Comparison of ENCODE assay signal across 31 mouse cellular contexts in the genomic region with DNA sequence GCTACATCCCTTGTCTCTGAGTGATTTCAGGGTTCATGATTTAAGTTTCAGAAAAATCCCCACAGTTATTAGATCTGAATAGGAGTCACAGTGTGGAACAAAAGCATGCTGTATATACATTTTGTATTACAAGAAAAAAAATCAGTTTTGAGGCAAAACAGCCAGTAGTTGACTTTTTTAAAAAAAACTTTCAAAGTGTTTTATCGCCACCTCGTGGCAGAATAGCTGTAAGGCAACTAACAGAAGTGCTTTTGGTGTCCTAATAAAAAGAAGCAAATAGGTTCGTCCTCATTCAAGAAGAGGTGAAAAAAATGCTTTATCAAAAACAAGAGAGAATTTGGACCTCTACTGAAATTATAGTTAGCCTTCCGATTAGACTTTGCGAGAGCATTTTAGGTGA. TPM values are rescaled to one million over a fixed set of nuclear protein-coding genes. Genes with fewer than 3 reads are reported as not detected.
DNase-seq lines count a peak whose midpoint lies in the region; ATAC-seq and TF ChIP-seq lines count a peak whose summit lies in the region.
"Not testable (repeated sequence)": the region's sequence is repeated elsewhere in the genome, so short reads cannot be mapped to it uniquely, and the experiment has no call there.
"Had no signal": no experiment of that assay in that cellular context is flagged by ENCODE, and none has a peak within 500 bp of the region (broad histone marks: within the 10 kb centered on the region; RNA-seq: fewer than 3 reads in every experiment).

No protein-coding gene starts in this region.

- not testable (repeated sequence) for H3K4me3 ChIP-seq in embryonic facial prominence, embryonic 11.5 days (ENCODE audit: low read depth, low read length); hindbrain, embryonic 14.5 days (replicated peaks; ENCODE audit: low read length); kidney, postnatal 0 days (replicated peaks; ENCODE audit: low read depth, low read length); left cerebral cortex, adult 2 months

- WGBS in embryonic facial prominence, embryonic 11.5 days, result 35% methylated on average over 5 of the region's 5 CpGs
- WGBS in hindbrain, embryonic 14.5 days, result 37% methylated on average over 5 of the region's 5 CpGs
- WGBS in kidney, postnatal 0 days, result 32% methylated on average over 5 of the region's 5 CpGs

- peak; percentile 35 for DNase-seq in 416B (ENCODE audit: low read depth)
- peak; percentile 28 for DNase-seq in ZHBTc4 (ENCODE audit: low read depth, low spot score)
- peak; percentile 18 for DNase-seq in embryonic facial prominence, embryonic 11.5 days (ENCODE audit: low spot score)
- DNase-seq in hindbrain, embryonic 14.5 days (ENCODE audit: low spot score), result peak; percentile 35
- peak; percentile 37 for DNase-seq in kidney, postnatal 0 days (ENCODE audit: low spot score)
- not testable (repeated sequence) for DNase-seq in left cerebral cortex, adult 2 months (ENCODE audit: extremely low spot score in 1 of 2, low spot score in 2 of 2)
- DNase-seq in lung, postnatal 36 days, result peak; percentile 2
- peak; percentile 19 for DNase-seq in right cerebral cortex, postnatal 14 days

- not testable (repeated sequence) for H3K4me1 ChIP-seq in embryonic facial prominence, embryonic 11.5 days (ENCODE audit: control insufficient read depth, insufficient read depth, low read length); hindbrain, embryonic 14.5 days (replicated peaks; ENCODE audit: control insufficient read depth, insufficient read depth, low read length); kidney, postnatal 0 days (replicated peaks; ENCODE audit: insufficient read depth, low read length)

- not testable (repeated sequence) for H3K27me3 ChIP-seq in embryonic facial prominence, embryonic 11.5 days (ENCODE audit: control insufficient read depth, insufficient read depth, low read length); hindbrain, embryonic 14.5 days (ENCODE audit: control insufficient read depth, insufficient read depth, low read length); kidney, postnatal 0 days (ENCODE audit: insufficient read depth, low read length)

- H3K36me3 ChIP-seq in embryonic facial prominence, embryonic 11.5 days (replicated peaks; ENCODE audit: control insufficient read depth, insufficient read depth, low read depth, low read length); hindbrain, embryonic 14.5 days (replicated peaks; ENCODE audit: control insufficient read depth, insufficient read depth); kidney, postnatal 0 days (ENCODE audit: insufficient read depth, low read length): not testable (repeated sequence)

- not testable (repeated sequence) for H3K9me3 ChIP-seq in embryonic facial prominence, embryonic 11.5 days (replicated peaks; ENCODE audit: control insufficient read depth, low read length); kidney, postnatal 0 days (replicated peaks; ENCODE audit: low read length)
- peaks cover 13% of the 10 kb centered on the region for H3K9me3 ChIP-seq in hindbrain, embryonic 14.5 days (ENCODE audit: control insufficient read depth, low read length)

- peak; percentile 45 for TF ChIP-seq CTCF in kidney, postnatal 0 days (IDR thresholded peaks at IDR 0.05; ENCODE audit: low read depth)
- TF ChIP-seq CTCF in left cerebral cortex, adult 2 months (IDR thresholded peaks at IDR 0.05), result peak; percentile 57

- H3K9ac ChIP-seq in embryonic facial prominence, embryonic 11.5 days (replicated peaks; ENCODE audit: low read length); hindbrain, embryonic 14.5 days; kidney, postnatal 0 days (ENCODE audit: low read depth, low read length): not testable (repeated sequence)

- intact Hi-C loops in left cerebral cortex, adult 2 months (cut with DNase I), result not testable (repeated sequence)

- H3K27ac ChIP-seq in embryonic facial prominence, embryonic 11.5 days (replicated peaks; ENCODE audit: low read depth, low read length); hindbrain, embryonic 14.5 days; kidney, postnatal 0 days; left cerebral cortex, adult 2 months: not testable (repeated sequence)

- ATAC-seq in embryonic facial prominence, embryonic 11.5 days (replicated peaks; ENCODE audit: insufficient number of reproducible peaks, low FRiP score, low TSS enrichment, low read depth); hindbrain, embryonic 14.5 days (ENCODE audit: low FRiP score); kidney, postnatal 0 days (replicated peaks; ENCODE audit: low FRiP score, low read depth): not testable (repeated sequence)

- not testable (repeated sequence) for H3K4me2 ChIP-seq in embryonic facial prominence, embryonic 11.5 days (ENCODE audit: low read depth, low read length); hindbrain, embryonic 14.5 days (replicated peaks); kidney, postnatal 0 days (ENCODE audit: low read length)

RNA-seq across cellular contexts. Expression of a gene that starts 11.2 kb away (rescaled TPM):
- polyA plus RNA-seq in embryonic facial prominence, embryonic 11.5 days (2014; fragmentation: Nextera tagmentation; extraction: Ambion mirVana), result not detected in 2 replicates
- polyA plus RNA-seq in hindbrain, embryonic 14.5 days (2014; fragmentation: Nextera tagmentation; extraction: Ambion mirVana), result not detected in 2 replicates
- polyA plus RNA-seq in kidney, postnatal 0 days (2015; fragmentation: Nextera tagmentation; extraction: Ambion mirVana), result not detected in 2 replicates
- not detected for total RNA-seq in left cerebral cortex, adult 2 months (2021)
- total RNA-seq: adrenal gland, adult 18-20 months; adrenal gland, postnatal 36 days; gastrocnemius, adult 8-10 months; hematopoietic stem cell, adult 5-6 weeks; left cerebral cortex, adult 18-20 months; left cerebral cortex, postnatal 4 days; megakaryocyte progenitor cell, adult 5-6 weeks had no signal
- polyA plus RNA-seq: cortical plate, adult 2 months; embryonic facial prominence, embryonic 13.5 days; erythroblast, embryonic 14.5 days; forebrain, embryonic 12.5 days; frontal cortex, adult 2 months; G1E; gonadal fat pad, adult 2 months; heart, embryonic 10.5 days; heart, embryonic 16.5 days; hindbrain, embryonic 16.5 days; limb, embryonic 15.5 days; liver, embryonic 14.5 days; lung, embryonic 16.5 days; midbrain, embryonic 12.5 days; neural tube, embryonic 11.5 days; spleen, adult 2 months had no signal

RNA-seq across cellular contexts. Expression of a gene that starts 26.8 kb away (rescaled TPM):
- polyA plus RNA-seq in embryonic facial prominence, embryonic 11.5 days (2014; fragmentation: Nextera tagmentation; extraction: Ambion mirVana), result not detected in 2 replicates
- not detected in 2 replicates for polyA plus RNA-seq in hindbrain, embryonic 14.5 days (2014; fragmentation: Nextera tagmentation; extraction: Ambion mirVana)
- not detected in 2 replicates for polyA plus RNA-seq in kidney, postnatal 0 days (2015; fragmentation: Nextera tagmentation; extraction: Ambion mirVana)
- total RNA-seq in left cerebral cortex, adult 2 months (2021), result not detected
- total RNA-seq: adrenal gland, adult 18-20 months; adrenal gland, postnatal 36 days; G1E; gastrocnemius, adult 8-10 months; hematopoietic stem cell, adult 5-6 weeks; left cerebral cortex, adult 18-20 months; left cerebral cortex, postnatal 4 days; megakaryocyte progenitor cell, adult 5-6 weeks had no signal
- polyA plus RNA-seq: cortical plate, adult 2 months; embryonic facial prominence, embryonic 13.5 days; erythroblast, embryonic 14.5 days; forebrain, embryonic 12.5 days; frontal cortex, adult 2 months; G1E; gonadal fat pad, adult 2 months; heart, embryonic 10.5 days; heart, embryonic 16.5 days; hindbrain, embryonic 16.5 days; limb, embryonic 15.5 days; liver, embryonic 14.5 days; lung, embryonic 16.5 days; midbrain, embryonic 12.5 days; neural tube, embryonic 11.5 days; spleen, adult 2 months had no signal

RNA-seq across cellular contexts. Expression of a gene that starts 52.9 kb away (rescaled TPM):
- not detected in 2 replicates for polyA plus RNA-seq in embryonic facial prominence, embryonic 11.5 days (2014; fragmentation: Nextera tagmentation; extraction: Ambion mirVana)
- polyA plus RNA-seq in hindbrain, embryonic 14.5 days (2014; fragmentation: Nextera tagmentation; extraction: Ambion mirVana), result not detected in 2 replicates
- not detected in 2 replicates for polyA plus RNA-seq in kidney, postnatal 0 days (2015; fragmentation: Nextera tagmentation; extraction: Ambion mirVana)
- not detected for total RNA-seq in left cerebral cortex, adult 2 months (2021)
- total RNA-seq: adrenal gland, adult 18-20 months; adrenal gland, postnatal 36 days; G1E; gastrocnemius, adult 8-10 months; hematopoietic stem cell, adult 5-6 weeks; left cerebral cortex, adult 18-20 months; left cerebral cortex, postnatal 4 days; megakaryocyte progenitor cell, adult 5-6 weeks had no signal
- polyA plus RNA-seq: cortical plate, adult 2 months; embryonic facial prominence, embryonic 13.5 days; erythroblast, embryonic 14.5 days; forebrain, embryonic 12.5 days; frontal cortex, adult 2 months; G1E; gonadal fat pad, adult 2 months; heart, embryonic 16.5 days; hindbrain, embryonic 16.5 days; lung, embryonic 16.5 days; midbrain, embryonic 12.5 days; neural tube, embryonic 11.5 days; spleen, adult 2 months had no signal
